Comparison of ENCODE assay signal across 9 mouse cellular contexts in genomic region chr1:71531653-71532052, GRCm38 (mm10). TPM values are rescaled to one million over a fixed set of nuclear protein-coding genes. Genes with fewer than 3 reads are reported as not detected.
DNase-seq lines count a peak whose midpoint lies in the region; ATAC-seq and TF ChIP-seq lines count a peak whose summit lies in the region.
"Had no signal": no experiment of that assay in that cellular context is flagged by ENCODE, and none has a peak within 500 bp of the region (broad histone marks: within the 10 kb centered on the region; RNA-seq: fewer than 3 reads in every experiment).

No protein-coding gene starts in this region.

- no peak for TF ChIP-seq POLR2A in MEL (IDR thresholded peaks at IDR 0.05; ENCODE audit: control insufficient read depth in 1 of 2, insufficient read depth in 1 of 2, low read depth in 1 of 2, low read length in 2 of 2, poor library complexity in 1 of 2)

- H3K4me3 ChIP-seq in MEL (ENCODE audit: control insufficient read depth in 1 of 2, insufficient read depth in 1 of 2, low read depth in 2 of 2, low read length in 2 of 2) = no peak overlapping the region
- no peak overlapping the region for H3K4me3 ChIP-seq in lung, postnatal 0 days (ENCODE audit: low read depth, low read length)
- H3K4me3 ChIP-seq: heart, embryonic 15.5 days; myocyte had no signal

- peak; percentile 56 for TF ChIP-seq RAD21 in MEL (IDR thresholded peaks at IDR 0.05; ENCODE audit: low read depth, low read length)

- H3K9me3 ChIP-seq in MEL (replicated peaks; ENCODE audit: insufficient read depth, low read length) = no peaks in the 10 kb centered on the region
- H3K9me3 ChIP-seq in lung, postnatal 0 days (ENCODE audit: low read length) = no peaks in the 10 kb centered on the region
- H3K9me3 ChIP-seq: heart, embryonic 15.5 days had no signal

- H3K36me3 ChIP-seq in MEL (ENCODE audit: control insufficient read depth in 1 of 2, insufficient read depth in 2 of 2, low read length in 2 of 2) = no peaks in the 10 kb centered on the region
- H3K36me3 ChIP-seq in lung, postnatal 0 days (ENCODE audit: insufficient read depth, low read length) = no peaks in the 10 kb centered on the region
- H3K36me3 ChIP-seq: heart, embryonic 15.5 days had no signal

- WGBS in lung, postnatal 0 days = 16% methylated on average over 7 of the region's 7 CpGs

- H3K27ac ChIP-seq in MEL (ENCODE audit: control insufficient read depth, low read depth, low read length) = no peak overlapping the region
- no peak overlapping the region for H3K27ac ChIP-seq in lung, postnatal 0 days (ENCODE audit: low read length)
- H3K27ac ChIP-seq: heart, embryonic 15.5 days had no signal

- no peaks in the 10 kb centered on the region for H3K79me2 ChIP-seq in MEL (ENCODE audit: control insufficient read depth, insufficient read depth, low read length, poor library complexity)

- no peaks in the 10 kb centered on the region for H3K4me1 ChIP-seq in MEL (ENCODE audit: control insufficient read depth in 1 of 2, insufficient read depth in 2 of 2, low read length in 2 of 2)
- no peaks in the 10 kb centered on the region for H3K4me1 ChIP-seq in lung, postnatal 0 days (ENCODE audit: insufficient read depth, low read depth, low read length)
- H3K4me1 ChIP-seq: heart, embryonic 15.5 days had no signal

- no peak for TF ChIP-seq EP300 in MEL (IDR thresholded peaks at IDR 0.05; ENCODE audit: low read depth in 1 of 2, low read length in 2 of 2)
- no peak for TF ChIP-seq EP300 in lung, postnatal 0 days (IDR thresholded peaks at IDR 0.05)

- no peak overlapping the region for H3K9ac ChIP-seq in MEL (ENCODE audit: control insufficient read depth, low read depth, low read length, poor library complexity, severe bottlenecking)
- no peak overlapping the region for H3K9ac ChIP-seq in lung, postnatal 0 days (replicated peaks; ENCODE audit: low read depth)
- H3K9ac ChIP-seq: heart, embryonic 15.5 days had no signal

- no peak overlapping the region for H3K4me2 ChIP-seq in lung, postnatal 0 days (replicated peaks; ENCODE audit: low read depth, low read length)
- H3K4me2 ChIP-seq: heart, embryonic 15.5 days had no signal

- ATAC-seq in lung, postnatal 0 days = peak; percentile 40; the same call in 1 of the 2 replicates

- H3K27me3 ChIP-seq in MEL (ENCODE audit: control insufficient read depth in 1 of 2, insufficient read depth in 2 of 2, low read length in 2 of 2) = no peaks in the 10 kb centered on the region
- no peaks in the 10 kb centered on the region for H3K27me3 ChIP-seq in lung, postnatal 0 days (replicated peaks; ENCODE audit: insufficient read depth, low read length)
- H3K27me3 ChIP-seq: heart, embryonic 15.5 days had no signal

- TF ChIP-seq CTCF in MEL (IDR thresholded peaks at IDR 0.05 in 2 of 3, conservative IDR thresholded peaks at IDR 0.05 in 1 of 3; ENCODE audit: control insufficient read depth in 1 of 3, insufficient read depth in 1 of 3, low read depth in 2 of 3, low read length in 3 of 3, poor library complexity in 1 of 3, severe bottlenecking in 1 of 3) = peak; percentile 22 to 54 (median 51); a peak in 5 of 6 replicates
- TF ChIP-seq CTCF in lung, postnatal 0 days (IDR thresholded peaks at IDR 0.05) = peak; percentile 71

- peak; percentile 22 to 39 for DNase-seq in left cerebral cortex, adult 18-20 months (ENCODE audit: low spot score in 2 of 2)
- DNase-seq in left cerebral cortex, adult 11 months (ENCODE audit: low spot score) = no peak
- DNase-seq in MEL (ENCODE audit: low read depth, low spot score) = peak; percentile 56
- DNase-seq in adrenal gland, postnatal 14 days = peak; percentile 79
- DNase-seq in heart, postnatal 4 days = peak; percentile 69
- DNase-seq in lung, postnatal 0 days (ENCODE audit: low spot score) = peak; percentile 70
- DNase-seq in urinary bladder, postnatal 14 days (ENCODE audit: low spot score) = peak; percentile 81

TF ChIP-seq in MEL, 35 proteins besides CTCF, POLR2A, EP300 and RAD21:
- TF ChIP-seq SMC3 (IDR thresholded peaks at IDR 0.05; ENCODE audit: low read depth, low read length) = peak; percentile 49
- TF ChIP-seq CHD1 (IDR thresholded peaks at IDR 0.05; ENCODE audit: low read depth, low read length) = no peak

RNA-seq across cellular contexts. Expression of gene Atic, which starts 25.3 kb away (rescaled TPM):
- 10 to 100 TPM; 35.3 to 36.5 TPM for total RNA-seq in left cerebral cortex, adult 18-20 months (2021)
- 173 and 190 TPM in 2 replicates for total RNA-seq in MEL (2012; rRNA removed)
- 100 to 1,000 TPM in 1 of 2 experiments, not detected in 1; 221 TPM for polyA plus RNA-seq in MEL (2012; ENCODE audit: insufficient read depth in 1 of 2, insufficient read length in 2 of 2, low read depth in 1 of 2, low replicate concordance in 2 of 2, missing spikeins in 1 of 2)
- 49.2 and 51.4 TPM in 2 replicates for total RNA-seq in adrenal gland, postnatal 14 days (2021)
- 10 to 100 TPM; 33.0 to 33.4 TPM for total RNA-seq in heart, postnatal 4 days (2021)
- 17.5 and 19.1 TPM in 2 replicates for polyA plus RNA-seq in lung, postnatal 0 days (2015; fragmentation: Nextera tagmentation; extraction: Ambion mirVana)
